Mouse (Mus musculus) megakaryocyte, embryonic 14.5 days (primary cell): ENCODE data around the gene Etv2. TPM values are rescaled to one million over a fixed set of nuclear protein-coding genes. Genes with fewer than 3 reads are reported as not detected.

Experiments
- H3K27me3 ChIP-seq: replicated peaks from 2 replicates; pipeline ENCODE3; 2012; ENCODE audit warnings: inconsistent platforms
- H3K36me3 ChIP-seq: replicated peaks from 2 replicates; pipeline ENCODE3; 2012; ENCODE audit warnings: low read length, inconsistent platforms, mixed read lengths
- H3K4me1 ChIP-seq: 2 replicates; pipeline ENCODE4 v1.6.1; 2012; ENCODE audit warnings: inconsistent platforms
- H3K4me3 ChIP-seq: replicated peaks from 2 replicates; pipeline ENCODE3; 2012; ENCODE audit warnings: moderate library complexity, mild to moderate bottlenecking, inconsistent platforms
- H3K9me3 ChIP-seq: 2 replicates; pipeline ENCODE4 v1.6.1; 2012; ENCODE audit warnings: inconsistent platforms
- FLI1 ChIP-seq: IDR thresholded peaks from 2 replicates; pipeline ENCODE4 v1.6.1; 2012; ENCODE audit warnings: low read length, inconsistent platforms, mixed read lengths
- GATA1 ChIP-seq: IDR thresholded peaks from 3 replicates; pipeline ENCODE4 v1.6.1; 2012; ENCODE audit warnings: mixed read lengths, low read length, inconsistent platforms, borderline replicate concordance
- polyA plus RNA-seq: library from polyadenylated mRNA; stranded (reverse); fragments of >175 nt; gene quantifications from 2 replicates; pipeline ENCODE4 v1.2.3, GENCODE M21; 2012; ENCODE audit warnings: low replicate concordance; ENCODE audit not compliant: insufficient read depth

The Etv2 gene
- polyA plus RNA-seq, 1 experiment: 0.44 TPM

DNA sequence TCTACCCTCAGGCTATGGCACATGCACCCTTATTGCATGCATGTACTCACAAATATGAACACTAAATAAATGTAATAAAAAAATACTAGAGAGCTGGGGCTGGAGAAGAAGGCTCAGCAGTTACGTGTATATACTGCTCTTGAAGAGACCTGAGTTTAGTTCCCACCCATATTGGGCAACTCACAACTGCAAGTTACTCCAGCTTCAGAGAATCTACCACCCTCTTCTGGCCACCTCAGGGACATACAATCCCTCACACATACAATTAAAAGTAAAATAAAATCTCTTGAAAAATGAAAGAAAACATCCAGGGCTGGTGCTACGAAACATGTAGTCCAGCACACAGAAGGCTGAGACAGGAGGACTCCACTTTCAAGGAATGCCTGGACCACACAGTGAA, 21.2 kb downstream of the Etv2 start:
- Histone ChIP-seq H3K4me3 (no peak overlapping the region), H3K36me3 (peaks cover 44% of the 10 kb centered on the region), H3K27me3 (peaks cover 3% of the 10 kb centered on the region), H3K9me3 (no peaks in the 10 kb centered on the region), H3K4me1 (peaks cover 20% of the 10 kb centered on the region)
- no peak for TF ChIP-seq GATA1
- no peak for TF ChIP-seq FLI1

- Histone ChIP-seq H3K4me1 (peaks cover 18% of the 10 kb centered on the region), H3K36me3 (peaks cover 36% of the 10 kb centered on the region), H3K9me3 (no peaks in the 10 kb centered on the region), H3K27me3 (peaks cover 3% of the 10 kb centered on the region), H3K4me3 (peak overlapping the region; percentile 42)
- TF ChIP-seq GATA1 (no peak), FLI1 (no peak)
These were observed 22.0 kb downstream of the Etv2 start for GRCm38 (mm10) chr7:30613529-30614112.

GRCm38 (mm10) chr7:30612654-30613402, 22.8 kb downstream of the Etv2 start, which contains the start of gene Upk1a:
TSS of gene Upk1a (minus strand) at chr7:30612847.
- H3K9me3 ChIP-seq: no peaks in the 10 kb centered on the region
- peaks cover 28% of the 10 kb centered on the region for H3K36me3 ChIP-seq
- TF ChIP-seq GATA1 (no peak), FLI1 (no peak)

DNA sequence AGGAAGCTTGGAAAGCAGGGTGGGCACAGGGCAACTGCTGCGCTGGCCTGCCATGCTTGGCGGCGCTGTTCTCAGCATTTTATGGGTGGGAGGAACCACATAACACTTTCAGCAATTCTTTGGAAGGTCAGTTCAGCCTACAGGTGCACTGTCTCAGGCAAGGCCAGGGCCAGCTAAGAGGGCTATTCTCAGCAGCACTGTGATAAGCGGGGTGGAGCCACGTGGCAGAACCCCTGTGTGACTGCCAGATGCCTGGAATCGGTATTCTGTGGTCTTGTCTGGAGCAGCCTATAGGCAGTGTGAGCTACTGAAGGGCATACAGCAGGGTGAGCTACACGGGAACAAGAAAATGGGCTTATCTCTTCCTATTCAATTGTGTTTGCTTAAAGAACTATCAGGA, 25.6 kb downstream of the Etv2 start:
- no peaks in the 10 kb centered on the region for H3K36me3 ChIP-seq
- TF ChIP-seq GATA1 (no peak), FLI1 (no peak)

More at GRCm38 (mm10) chr7:30612654-30613402, 22.8 kb downstream of the Etv2 start, which contains the start of gene Upk1a:
- peaks cover 22% of the 10 kb centered on the region for H3K4me1 ChIP-seq
- peaks cover 3% of the 10 kb centered on the region for H3K27me3 ChIP-seq
- peak within 1 kb of the TSS; percentile 42 for H3K4me3 ChIP-seq

DNA sequence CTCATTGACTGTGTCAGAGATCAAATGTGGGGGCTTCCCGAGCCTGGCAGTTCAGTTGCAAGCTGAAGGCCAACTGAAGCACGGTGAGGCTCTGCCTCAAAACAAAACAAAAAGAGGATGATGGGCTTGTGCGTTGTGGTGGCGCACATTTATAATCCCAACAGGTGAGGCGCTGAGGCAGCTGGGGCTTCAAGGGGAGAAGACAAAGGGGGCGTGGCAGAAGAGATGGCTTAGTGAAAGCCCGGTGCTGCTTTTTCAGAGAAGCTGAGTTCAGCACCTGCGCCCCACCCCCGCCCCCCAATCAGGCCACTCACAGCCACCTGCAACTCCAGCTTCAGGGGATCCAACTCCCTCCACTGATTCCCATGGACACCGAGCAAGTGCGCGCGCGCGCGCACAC, 27.2 kb downstream of the Etv2 start:
- no peak overlapping the region for H3K4me3 ChIP-seq
- no peaks in the 10 kb centered on the region for H3K36me3 ChIP-seq
- TF ChIP-seq GATA1 (no peak), FLI1 (no peak)
- peaks cover 21% of the 10 kb centered on the region for H3K4me1 ChIP-seq
- peaks cover 10% of the 10 kb centered on the region for H3K27me3 ChIP-seq
- H3K9me3 ChIP-seq: no peaks in the 10 kb centered on the region

More for the DNA sequence above, 25.6 kb downstream of the Etv2 start:
- no peak overlapping the region for H3K4me3 ChIP-seq
- H3K27me3 ChIP-seq: peaks cover 9% of the 10 kb centered on the region
- H3K9me3 ChIP-seq: no peaks in the 10 kb centered on the region
- H3K4me1 ChIP-seq: peaks cover 25% of the 10 kb centered on the region

DNA sequence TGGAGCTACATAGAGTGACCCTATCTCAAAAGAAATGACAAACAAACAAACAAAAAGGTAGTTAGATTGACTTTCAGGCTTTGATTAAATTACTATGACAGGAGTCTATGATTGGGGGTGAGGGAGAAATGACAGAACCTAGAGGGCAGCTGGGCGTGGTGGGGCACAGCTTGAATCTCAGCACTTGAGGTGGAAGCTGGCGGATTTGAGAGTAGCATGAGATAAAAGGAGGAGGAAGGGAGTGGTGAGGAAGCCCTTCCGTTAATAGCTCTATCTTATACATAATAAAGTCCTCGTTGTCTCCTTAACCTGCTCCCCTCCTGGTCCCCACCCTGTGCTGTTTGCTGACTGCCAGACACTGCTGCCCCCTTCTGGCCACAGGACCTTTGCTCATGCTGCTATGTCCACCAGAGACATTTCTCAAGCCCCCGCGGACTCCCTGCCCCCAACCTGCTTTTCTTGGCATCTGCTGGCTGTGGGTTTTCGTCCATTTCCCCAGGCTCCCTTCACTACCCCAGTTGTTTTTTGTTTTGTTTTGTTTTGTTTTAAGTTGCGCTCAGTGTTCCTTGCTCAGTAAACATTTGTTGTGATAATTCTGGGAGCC, 27.8 kb downstream of the Etv2 start:
- Histone ChIP-seq H3K9me3 (no peaks in the 10 kb centered on the region), H3K4me1 (peaks cover 15% of the 10 kb centered on the region), H3K4me3 (no peak overlapping the region), H3K27me3 (peaks cover 13% of the 10 kb centered on the region), H3K36me3 (no peaks in the 10 kb centered on the region)
- TF ChIP-seq GATA1 (no peak), FLI1 (no peak)

GRCm38 (mm10) chr7:30604944-30605343, 30.7 kb downstream of the Etv2 start:
- Histone ChIP-seq H3K36me3 (no peaks in the 10 kb centered on the region), H3K27me3 (peaks cover 17% of the 10 kb centered on the region), H3K4me3 (no peak overlapping the region), H3K9me3 (no peaks in the 10 kb centered on the region), H3K4me1 (peaks cover 18% of the 10 kb centered on the region)
- TF ChIP-seq GATA1 (no peak), FLI1 (no peak)

DNA sequence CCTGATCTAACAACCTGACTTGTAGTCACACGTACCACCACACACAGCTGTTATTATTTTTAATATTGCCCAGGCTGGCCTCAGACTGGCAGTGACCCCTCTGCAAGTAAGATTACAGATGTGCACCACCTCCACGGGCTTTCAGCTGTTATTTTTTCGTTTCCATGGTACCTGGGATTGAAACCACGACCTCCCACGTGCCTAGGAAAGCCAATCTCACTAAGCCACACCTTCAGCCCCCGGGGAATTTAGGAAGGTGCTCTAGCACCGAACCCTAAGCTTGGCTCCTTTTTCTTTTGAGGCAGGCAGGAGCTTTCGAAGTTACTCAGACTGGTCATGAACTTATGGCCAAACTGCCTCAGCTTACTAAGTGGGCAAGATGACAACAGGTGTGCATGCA, 31.2 kb downstream of the Etv2 start:
- H3K4me3 ChIP-seq: no peak overlapping the region
- TF ChIP-seq FLI1 (no peak), GATA1 (no peak)
- no peaks in the 10 kb centered on the region for H3K9me3 ChIP-seq
- peaks cover 20% of the 10 kb centered on the region for H3K4me1 ChIP-seq
- H3K36me3 ChIP-seq: no peaks in the 10 kb centered on the region
- H3K27me3 ChIP-seq: peaks cover 21% of the 10 kb centered on the region

- peaks cover 10% of the 10 kb centered on the region for H3K4me1 ChIP-seq
- TF ChIP-seq FLI1 (no peak), GATA1 (no peak)
- peaks cover 30% of the 10 kb centered on the region for H3K27me3 ChIP-seq
- H3K9me3 ChIP-seq: peaks cover 3% of the 10 kb centered on the region; the same call in 1 of the 2 replicates
- H3K36me3 ChIP-seq: no peaks in the 10 kb centered on the region
- H3K4me3 ChIP-seq: no peak overlapping the region
These were observed 33.1 kb downstream of the Etv2 start for GRCm38 (mm10) chr7:30602583-30602982.

DNA sequence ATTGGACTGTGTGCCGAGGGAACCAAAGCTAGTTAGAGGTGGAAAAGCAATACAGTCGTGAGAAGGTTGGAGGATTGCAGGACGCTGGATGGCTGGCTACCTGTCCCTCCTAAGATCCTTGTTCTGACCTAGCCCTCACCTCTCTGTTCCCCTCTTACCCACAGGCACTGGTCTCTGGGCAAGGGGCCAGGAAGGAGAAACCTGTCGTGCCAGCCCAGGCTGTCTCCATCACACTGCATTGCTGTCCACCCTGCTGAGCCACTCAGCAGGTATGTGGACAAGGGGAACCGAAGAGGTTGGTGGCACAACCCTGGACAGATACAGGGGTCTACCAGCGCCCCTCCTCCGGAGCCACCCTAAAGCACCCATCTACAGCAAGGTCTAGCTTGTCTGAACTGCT, 35.0 kb downstream of the Etv2 start:
- TF ChIP-seq FLI1 (no peak), GATA1 (no peak)
- Histone ChIP-seq H3K4me1 (peaks cover 10% of the 10 kb centered on the region), H3K36me3 (no peaks in the 10 kb centered on the region), H3K9me3 (peaks cover 3% of the 10 kb centered on the region; the same call in 1 of the 2 replicates), H3K4me3 (no peak overlapping the region), H3K27me3 (peaks cover 28% of the 10 kb centered on the region)
